20 mouse cellular contexts compared by ENCODE assay signal in the genomic region with DNA sequence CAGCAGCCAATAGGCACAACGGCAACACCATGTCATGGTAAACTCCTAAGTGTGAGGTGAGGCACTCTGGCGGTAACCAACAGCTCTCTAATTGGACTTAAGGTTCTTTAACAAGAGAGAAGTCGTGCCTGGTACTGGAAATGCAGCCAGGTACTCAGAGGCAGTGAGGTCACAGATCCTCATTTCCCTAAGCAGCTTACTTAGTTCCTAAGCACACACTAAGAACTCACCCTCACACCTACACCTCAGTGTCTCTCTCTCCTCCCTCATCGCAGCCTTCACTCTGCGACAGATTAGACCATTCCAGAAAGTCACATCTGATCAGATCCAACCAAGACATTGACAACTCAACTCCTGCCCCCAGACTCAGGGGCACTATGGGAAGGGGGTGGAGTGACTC.
"Had no signal": no experiment of that assay in that cellular context is flagged by ENCODE, and none has a peak within 500 bp of the region (broad histone marks: within the 10 kb centered on the region; RNA-seq: fewer than 3 reads in every experiment).

No protein-coding gene starts in this region.

- ATAC-seq: forebrain, embryonic 13.5 days; forebrain, embryonic 14.5 days; forebrain, embryonic 15.5 days; forebrain, embryonic 16.5 days; forebrain, postnatal 0 days had no signal

- DNase-seq: cerebellum, adult 18-20 months; cerebellum, adult 2 months; cerebellum, adult 8-10 months; cerebellum, adult 9-10 months; cerebellum, adult 9-11 months; cerebellum, postnatal 10 days; cerebellum, postnatal 14 days; cerebellum, postnatal 25 days; cerebellum, postnatal 36 days; embryo, embryonic 11 days; forebrain, postnatal 0 days; gastrocnemius, adult 2 months; gastrocnemius, postnatal 10 days; gastrocnemius, postnatal 14 days; gastrocnemius, postnatal 25 days; gastrocnemius, postnatal 36 days had no signal
